Mouse (Mus musculus) left cerebral cortex, adult 2 months (tissue): ENCODE data around the gene Il2ra. TPM values are rescaled to one million over a fixed set of nuclear protein-coding genes. Genes with fewer than 3 reads are reported as not detected.

Experiments used
- DNase-seq, 2 experiments: peaks; one replicate each; pipeline ENCODE4 v3.0.0; 2021 to 2022; ENCODE audit warnings: low spot score in 2 of 2, mixed read lengths in 1 of 2; ENCODE audit errors: extremely low spot score in 1 of 2
- H3K27ac ChIP-seq: fragments of 200-600 bp; 2 replicates; pipeline ENCODE4 v1.8.1; 2022
- H3K4me3 ChIP-seq: fragments of 200-600 bp; 2 replicates; pipeline ENCODE4 v1.8.1; 2022
- CTCF ChIP-seq: fragments of 200-600 bp; IDR thresholded peaks from 2 replicates; pipeline ENCODE4 v1.8.1; 2022; ENCODE audit warnings: antibody characterized with exemption, mild to moderate bottlenecking, moderate library complexity
- intact Hi-C: fragments of 180-260 bp; cut with DNase I; formaldehyde crosslinking; loops from one replicate; pipeline ENCODE4 v1.15.1; 2025
- total RNA-seq, 2 experiments: library from RNA; stranded (reverse); gene quantifications; 2 replicates each; pipeline ENCODE4 v1.2.3; 2021

The Il2ra gene
- total RNA-seq, 2 experiments from 2014 or later: 0.07 TPM; not detected in 1

DNA sequence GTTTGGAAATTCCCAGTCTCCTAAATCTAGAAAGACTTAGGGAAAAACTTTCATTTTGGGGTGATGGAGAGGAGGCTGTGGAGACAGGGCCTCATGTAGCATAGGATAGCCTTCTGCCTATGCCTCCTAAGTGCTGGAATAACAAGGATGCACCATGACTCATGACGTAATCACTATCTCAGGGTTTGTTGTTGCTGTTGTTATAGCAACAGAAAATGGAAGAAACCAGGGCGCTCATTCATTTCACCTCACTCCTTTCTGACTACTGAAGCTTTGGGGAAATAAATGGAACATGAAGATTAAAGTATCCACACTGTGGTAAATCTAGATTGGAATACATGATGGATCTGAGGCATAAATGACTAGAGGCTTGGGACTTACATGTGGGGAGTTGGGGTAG, 18.9 kb upstream of the Il2ra start:
- Histone ChIP-seq H3K27ac (no peak overlapping the region), H3K4me3 (no peak overlapping the region)
- no peak for TF ChIP-seq CTCF
- no peak for DNase-seq
- intact Hi-C loops: no loop called here

DNA sequence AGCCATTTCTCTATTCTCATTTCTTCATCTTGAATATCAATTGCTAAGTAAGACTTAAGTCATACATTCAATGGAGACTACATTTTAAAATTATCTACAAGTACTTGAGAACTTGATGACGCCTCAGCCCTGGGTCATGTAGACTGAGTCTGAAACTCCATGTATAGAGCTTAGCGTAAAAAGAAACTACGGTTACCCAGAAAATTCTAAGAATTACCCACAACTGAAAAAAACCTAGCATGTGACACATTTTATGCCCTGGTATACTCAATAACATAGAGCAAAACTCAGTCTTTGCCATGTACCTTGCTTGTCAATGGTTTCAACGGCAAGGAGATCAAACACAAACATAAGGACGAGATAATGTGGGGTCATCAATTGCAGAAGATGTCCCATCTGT, 16.7 kb upstream of the Il2ra start, which contains the start of gene Gm17490:
Gene Gm17490, minus strand, starts transcription at position 375 of the 400 bp plus-strand sequence.
- H3K4me3 ChIP-seq: no peak within 1 kb of the TSS
- TF ChIP-seq CTCF: no peak
- no peak for DNase-seq
- no peak within 1 kb of the TSS for H3K27ac ChIP-seq
- intact Hi-C loops: no loop called here

DNA sequence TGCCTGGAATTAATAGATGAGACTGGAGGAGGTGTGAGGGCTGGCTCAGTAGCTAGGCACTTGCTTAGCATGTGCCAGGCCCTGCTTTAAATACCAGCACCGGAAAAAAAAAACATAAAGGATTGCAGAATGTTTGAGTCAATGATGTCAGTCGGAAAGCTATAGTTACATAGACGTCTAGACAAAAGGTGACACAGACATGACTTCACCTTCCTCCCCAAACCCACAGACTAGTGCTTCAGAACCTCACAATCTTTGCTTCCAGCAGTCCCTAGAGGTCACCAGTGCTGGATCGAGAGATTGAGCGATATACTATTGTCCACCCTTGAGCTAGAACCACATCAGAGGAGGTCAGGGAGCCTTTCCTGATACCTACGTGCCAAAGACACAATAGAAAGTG, 7.6 kb upstream of the Il2ra start:
- Histone ChIP-seq H3K27ac (no peak overlapping the region), H3K4me3 (no peak overlapping the region)
- TF ChIP-seq CTCF: no peak
- intact Hi-C loops: no loop called here
- DNase-seq: no peak

DNA sequence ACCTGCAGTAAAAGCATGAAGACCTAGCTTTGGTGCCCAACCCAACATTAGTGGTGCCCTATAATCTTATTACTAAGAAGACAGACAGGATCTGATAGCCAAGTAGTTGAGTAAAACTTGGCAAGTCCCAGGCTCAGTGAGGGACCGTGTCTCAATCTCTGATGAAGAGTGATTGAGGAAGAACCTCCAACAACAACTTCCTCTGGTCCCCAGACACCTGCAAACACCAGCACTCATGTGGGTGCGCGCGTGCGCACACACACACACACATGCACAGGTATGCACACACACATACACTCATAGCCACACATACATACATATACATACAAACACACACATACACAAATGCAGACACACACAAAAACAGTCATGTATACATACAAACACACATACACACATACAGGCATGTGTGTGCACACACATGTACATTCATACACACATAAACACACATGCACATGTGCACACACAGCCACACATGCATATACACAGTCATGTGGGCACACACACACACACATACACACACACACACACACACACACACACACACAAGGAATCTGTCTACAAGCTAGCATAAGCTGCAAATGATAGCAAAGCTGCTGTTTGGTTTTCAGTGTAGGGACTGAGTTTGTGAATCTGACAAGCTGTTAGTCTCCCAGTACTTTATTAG, 7.0 kb upstream of the Il2ra start:
- TF ChIP-seq CTCF: no peak
- intact Hi-C loops: no loop called here
- DNase-seq: no peak

DNA sequence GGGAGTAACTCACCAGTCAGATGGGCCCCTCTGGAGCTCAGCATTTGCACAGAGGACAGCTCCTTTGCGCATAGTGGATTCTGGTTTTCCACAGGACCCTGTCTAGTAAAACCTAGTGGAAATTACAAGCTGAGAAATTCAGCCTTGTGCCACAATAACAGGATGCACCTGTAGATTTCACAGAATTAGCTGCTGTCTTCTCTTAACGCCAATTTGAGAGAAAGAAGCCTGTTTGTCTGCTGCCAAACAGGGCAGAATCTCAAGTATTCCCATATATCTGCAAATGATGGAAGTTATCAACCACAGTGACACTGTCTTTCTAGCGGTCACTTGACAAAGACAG, 6.5 kb upstream of the Il2ra start:
- DNase-seq: no peak
- intact Hi-C loops: no loop called here
- Histone ChIP-seq H3K4me3 (no peak overlapping the region), H3K27ac (no peak overlapping the region)
- TF ChIP-seq CTCF: no peak

More for the DNA sequence above, 7.0 kb upstream of the Il2ra start:
- H3K27ac ChIP-seq: no peak overlapping the region
- H3K4me3 ChIP-seq: no peak overlapping the region

DNA sequence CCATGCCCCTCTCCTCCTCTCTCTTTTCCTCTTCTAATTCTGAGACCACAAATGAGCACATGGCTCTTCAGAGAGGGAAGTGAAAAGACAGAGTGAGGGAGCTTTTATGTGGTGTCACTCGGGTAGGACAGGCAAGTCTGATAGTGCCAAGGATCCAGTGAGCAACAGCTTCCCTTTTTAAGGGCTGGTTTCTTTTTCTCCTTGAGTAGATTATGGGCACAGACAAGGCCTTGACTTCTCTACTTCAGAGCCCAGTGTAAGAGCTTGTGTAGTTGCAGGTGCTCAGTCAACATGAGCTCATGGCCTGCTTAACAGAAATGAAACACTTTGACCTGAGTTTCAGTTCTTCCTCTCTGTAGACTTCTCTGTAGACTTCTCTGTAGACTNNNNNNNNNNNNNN, 5.5 kb upstream of the Il2ra start:
- DNase-seq: no peak
- TF ChIP-seq CTCF: no peak
- H3K4me3 ChIP-seq: no peak overlapping the region
- H3K27ac ChIP-seq: no peak overlapping the region
- intact Hi-C loops: no loop called here

DNA sequence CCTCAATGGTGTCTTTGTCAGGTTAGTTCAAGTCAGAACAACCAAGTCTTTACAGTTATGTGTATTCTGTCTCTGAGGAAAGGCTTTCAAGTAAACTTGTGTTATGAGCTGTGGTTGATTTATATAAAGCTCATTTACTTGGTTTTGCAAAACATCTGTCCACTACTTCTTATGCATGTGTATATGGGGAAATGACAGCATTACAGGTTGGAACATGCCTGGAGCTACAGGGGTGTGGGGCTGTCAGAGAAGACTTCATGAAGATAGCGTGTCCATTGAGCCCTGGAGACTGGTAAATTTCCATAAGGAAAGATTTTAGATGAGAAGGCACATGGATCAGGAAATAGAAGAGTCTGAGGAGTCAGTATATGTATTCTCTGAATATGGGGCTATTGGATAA, 1.4 kb downstream of the Il2ra start:
- intact Hi-C loops: no loop called here

DNA sequence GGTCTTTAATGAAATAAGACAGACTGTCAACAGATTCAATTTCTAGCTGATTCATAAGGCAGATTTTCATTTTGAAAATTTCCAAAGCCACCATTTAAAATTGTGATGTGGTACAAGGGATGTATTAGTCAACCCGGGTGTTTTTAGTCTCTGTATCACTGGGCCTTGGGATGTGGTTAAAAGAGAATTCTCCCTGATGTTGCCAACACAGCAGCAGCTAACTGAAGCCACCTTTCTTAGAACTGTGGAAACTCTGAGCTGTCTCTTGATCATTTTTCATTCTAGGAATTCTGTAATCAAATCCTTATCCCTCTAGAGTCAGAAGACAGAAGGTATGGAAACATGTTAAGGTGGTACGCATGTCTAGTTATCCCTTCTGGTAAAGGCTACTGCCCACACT, 2.7 kb downstream of the Il2ra start:
- no peak for TF ChIP-seq CTCF
- intact Hi-C loops: no loop called here
- no peak for DNase-seq
- H3K4me3 ChIP-seq: no peak overlapping the region
- no peak overlapping the region for H3K27ac ChIP-seq

More for the DNA sequence above, 1.4 kb downstream of the Il2ra start:
- no peak overlapping the region for H3K4me3 ChIP-seq
- no peak for DNase-seq
- no peak overlapping the region for H3K27ac ChIP-seq
- no peak for TF ChIP-seq CTCF

DNA sequence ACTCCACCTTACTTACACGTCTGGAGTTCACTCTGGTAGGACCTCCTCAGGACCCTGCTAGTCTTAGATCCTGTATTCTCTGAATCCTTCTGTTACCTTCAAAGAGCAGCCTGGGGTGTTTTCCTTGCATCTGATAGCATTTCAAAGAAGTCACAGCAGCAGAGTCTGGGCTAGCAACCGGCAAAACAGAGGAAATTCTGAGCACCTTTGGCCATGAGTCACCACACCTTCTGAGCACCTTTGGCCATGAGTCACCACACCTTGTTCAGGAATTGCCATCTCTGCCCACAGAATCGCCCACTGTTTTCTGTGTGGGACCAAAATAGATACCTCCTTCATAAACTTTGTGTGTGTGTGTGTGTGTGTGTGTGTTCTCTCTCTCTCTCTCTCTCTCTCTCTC, 8.9 kb downstream of the Il2ra start:
- peak in 1 of 2 experiments; percentile 13 for DNase-seq
- Histone ChIP-seq H3K27ac (no peak overlapping the region), H3K4me3 (no peak overlapping the region)
- no peak for TF ChIP-seq CTCF
- intact Hi-C loops: no loop called here

DNA sequence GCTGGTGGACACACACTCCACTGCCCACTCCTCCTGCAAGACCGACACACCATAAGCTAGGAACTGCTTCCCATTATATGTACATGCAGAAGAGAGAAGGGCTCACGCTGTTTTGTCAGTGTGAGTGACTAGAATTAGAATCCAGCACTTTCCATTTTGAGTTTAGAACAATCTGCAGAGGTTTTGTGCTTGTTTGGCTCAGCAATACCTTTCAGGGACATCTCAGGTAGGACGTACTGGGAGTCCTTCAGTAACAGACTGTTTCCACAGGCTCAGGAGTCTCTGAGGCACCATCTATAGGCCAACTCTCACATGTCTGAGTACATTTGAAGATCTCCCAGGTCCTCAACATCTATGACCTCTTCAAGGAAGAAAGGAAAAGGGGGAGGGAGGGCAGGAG, 9.6 kb downstream of the Il2ra start:
- intact Hi-C loops: no loop called here
- Histone ChIP-seq H3K27ac (no peak overlapping the region), H3K4me3 (no peak overlapping the region)
- TF ChIP-seq CTCF: no peak
- DNase-seq: no peak

DNA sequence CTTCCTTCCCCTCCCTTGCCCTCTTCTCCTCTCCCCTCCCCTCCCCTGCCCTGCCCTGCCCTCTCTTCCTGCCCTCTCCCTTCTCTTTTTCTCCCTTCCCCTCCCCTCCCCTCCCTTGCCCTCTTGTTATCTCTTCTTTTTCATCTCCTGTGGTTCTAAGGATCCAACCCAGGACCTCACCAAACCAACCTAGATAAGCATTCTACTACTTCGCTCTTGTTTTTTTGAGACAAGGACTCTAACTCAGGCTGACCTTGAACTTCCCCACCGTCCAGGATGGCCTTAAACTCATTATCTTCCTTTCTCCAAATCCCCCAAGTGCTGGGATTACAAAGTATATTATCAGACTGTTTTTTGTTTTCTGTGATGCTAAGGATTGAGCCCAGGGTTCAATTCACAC, 10.2 kb downstream of the Il2ra start:
- no peak overlapping the region for H3K4me3 ChIP-seq
- intact Hi-C loops: no loop called here
- DNase-seq: no peak
- no peak overlapping the region for H3K27ac ChIP-seq
- no peak for TF ChIP-seq CTCF

DNA sequence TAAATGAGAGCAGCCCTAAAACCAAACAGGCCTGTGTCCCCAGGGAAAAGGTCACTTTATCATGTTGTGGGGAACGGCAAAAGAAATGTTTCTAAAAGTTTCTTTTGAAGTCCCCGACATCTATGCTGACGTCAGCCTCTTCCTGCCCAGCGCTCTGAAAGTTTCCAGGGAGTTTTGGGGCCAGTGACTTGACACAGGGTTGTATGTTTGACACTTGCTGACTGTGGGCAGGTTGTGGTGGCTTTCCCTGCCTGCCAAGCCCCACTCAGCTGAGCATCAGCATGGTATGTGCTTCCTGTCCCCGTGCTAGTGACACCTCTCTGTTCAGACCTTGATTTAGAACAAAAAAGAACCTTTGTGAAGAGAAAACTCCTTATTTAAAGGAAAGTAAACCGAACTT, 10.7 kb downstream of the Il2ra start:
- DNase-seq: no peak
- Histone ChIP-seq H3K27ac (no peak overlapping the region), H3K4me3 (no peak overlapping the region)
- TF ChIP-seq CTCF: no peak
- intact Hi-C loops: no loop called here

DNA sequence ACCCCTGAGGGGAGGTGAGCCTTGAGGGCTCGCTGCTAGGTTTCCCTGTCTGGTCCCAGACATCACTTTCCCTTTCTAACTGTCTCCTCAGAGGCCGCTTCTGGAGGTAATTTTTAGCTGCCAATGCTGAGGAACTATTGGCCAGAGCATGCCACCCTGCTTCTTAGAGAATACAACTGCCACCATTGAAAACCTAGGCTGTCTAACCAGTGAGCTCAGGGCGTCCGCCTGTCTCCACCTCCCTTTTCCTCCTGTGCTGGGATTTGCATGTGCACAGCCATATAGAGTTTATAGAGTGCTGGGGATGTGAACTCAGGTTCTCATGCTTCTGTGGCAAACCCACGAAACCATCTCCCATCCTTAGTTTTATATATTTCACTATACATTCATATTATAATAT, 11.2 kb downstream of the Il2ra start:
- no peak for TF ChIP-seq CTCF
- H3K4me3 ChIP-seq: no peak overlapping the region
- intact Hi-C loops: no loop called here

More for the DNA sequence above, 11.2 kb downstream of the Il2ra start:
- no peak overlapping the region for H3K27ac ChIP-seq
- no peak for DNase-seq
